Mouse (Mus musculus) myocyte (in vitro differentiated cells): ENCODE data around the gene Prrc2c. TPM values are rescaled to one million over a fixed set of nuclear protein-coding genes. Genes with fewer than 3 reads are reported as not detected.

Experiments used
- H3K27me3 ChIP-seq: one replicate; pipeline ENCODE4 v1.6.1; 2011; ENCODE audit not compliant: control insufficient read depth, insufficient read depth, insufficient read length
- H3K36me3 ChIP-seq: one replicate; pipeline ENCODE4 v1.6.1; 2011; ENCODE audit not compliant: control insufficient read depth, insufficient read depth
- H3K4me2 ChIP-seq: one replicate; pipeline ENCODE4 v1.6.1; 2011; ENCODE audit warnings: low read depth, control low read depth
- H3K4me3 ChIP-seq: one replicate; pipeline ENCODE4 v1.5.1; 2011; ENCODE audit warnings: mild to moderate bottlenecking, control low read depth, moderate library complexity
- H3K79me2 ChIP-seq: one replicate; pipeline ENCODE4 v1.6.1; 2011; ENCODE audit not compliant: control insufficient read depth, insufficient read depth
- H3ac ChIP-seq: one replicate; pipeline ENCODE4 v1.6.1; 2011; ENCODE audit not compliant: control insufficient read depth, insufficient read length
- CEBPB ChIP-seq: IDR thresholded peaks from 2 replicates; pipeline ENCODE4 v1.6.1; 2011; ENCODE audit warnings: mild to moderate bottlenecking, moderate library complexity; ENCODE audit not compliant: poor library complexity, insufficient read depth, severe bottlenecking
- E2F4 ChIP-seq: IDR thresholded peaks from one replicate; pipeline ENCODE4 v1.6.1; 2011; ENCODE audit warnings: mild to moderate bottlenecking, control low read depth, moderate library complexity; ENCODE audit not compliant: insufficient read depth
- MAX ChIP-seq: IDR thresholded peaks from one replicate; pipeline ENCODE4 v1.6.1; 2011; ENCODE audit warnings: low read depth, mild to moderate bottlenecking, control low read depth
- MYOD1 ChIP-seq, 3 experiments: IDR thresholded peaks; one replicate each; pipeline ENCODE4 v1.6.1; 2011; ENCODE audit warnings: control low read depth in 2 of 3, low read depth in 2 of 3, mild to moderate bottlenecking in 2 of 3, moderate library complexity in 1 of 3; ENCODE audit not compliant: insufficient read length in 2 of 3, control insufficient read depth in 1 of 3
- MYOG ChIP-seq, 3 experiments: IDR thresholded peaks; one replicate each; pipeline ENCODE4 v1.6.1; 2011; ENCODE audit warnings: control low read depth in 2 of 3, low read depth in 2 of 3, mild to moderate bottlenecking in 2 of 3; ENCODE audit not compliant: insufficient read length in 2 of 3, control insufficient read depth in 1 of 3, insufficient read depth in 1 of 3
- POLR2A ChIP-seq: IDR thresholded peaks from one replicate; pipeline ENCODE4 v1.6.1; 2011; ENCODE audit warnings: low read depth, mild to moderate bottlenecking, control low read depth, moderate library complexity; ENCODE audit not compliant: insufficient read length
- POLR2AphosphoS2 ChIP-seq: IDR thresholded peaks from one replicate; pipeline ENCODE4 v1.6.1; 2011; ENCODE audit warnings: low read depth, control low read depth; ENCODE audit not compliant: insufficient read length
- REST ChIP-seq: IDR thresholded peaks from one replicate; pipeline ENCODE4 v1.6.1; 2011; ENCODE audit warnings: mild to moderate bottlenecking, control low read depth, moderate library complexity; ENCODE audit not compliant: insufficient read depth, insufficient read length
- SRF ChIP-seq: IDR thresholded peaks from one replicate; pipeline ENCODE4 v1.6.1; 2011; ENCODE audit warnings: low read depth; ENCODE audit not compliant: control insufficient read depth, insufficient read length
- TCF12 ChIP-seq: IDR thresholded peaks from one replicate; pipeline ENCODE4 v1.6.1; 2011; ENCODE audit warnings: mild to moderate bottlenecking, control low read depth; ENCODE audit not compliant: poor library complexity, insufficient read depth, severe bottlenecking
- TCF3 ChIP-seq: IDR thresholded peaks from one replicate; pipeline ENCODE4 v1.6.1; 2011; ENCODE audit warnings: low read depth, control low read depth; ENCODE audit not compliant: insufficient read length
- USF1 ChIP-seq: IDR thresholded peaks from one replicate; pipeline ENCODE4 v1.6.1; 2011; ENCODE audit warnings: low read depth, mild to moderate bottlenecking, control low read depth, moderate library complexity
- polyA plus RNA-seq: library from polyadenylated mRNA; unstranded; fragments of >200 nt; fragmentation: generic; extraction: Trizol; gene quantifications from one replicate; pipeline ENCODE4 v1.2.1, GENCODE M21; 2012; ENCODE audit warnings: missing spikeins

Prrc2c gene
- polyA plus RNA-seq, 1 experiment, result 24.1 TPM

GRCm38 (mm10) chr1:162625229-162625628 is 115.1 kb downstream of the Prrc2c start:
- H3K4me2 ChIP-seq, result peak overlapping the region; percentile 25
- H3K27me3 ChIP-seq, result no peaks in the 10 kb centered on the region
- TF ChIP-seq REST (no peak), TCF3 (no peak), TCF12 (no peak)
- no peaks in the 10 kb centered on the region for H3K36me3 ChIP-seq
- H3K79me2 ChIP-seq, result no peaks in the 10 kb centered on the region
- H3K4me3 ChIP-seq, result no peak overlapping the region
- no peak overlapping the region for H3ac ChIP-seq

DNA sequence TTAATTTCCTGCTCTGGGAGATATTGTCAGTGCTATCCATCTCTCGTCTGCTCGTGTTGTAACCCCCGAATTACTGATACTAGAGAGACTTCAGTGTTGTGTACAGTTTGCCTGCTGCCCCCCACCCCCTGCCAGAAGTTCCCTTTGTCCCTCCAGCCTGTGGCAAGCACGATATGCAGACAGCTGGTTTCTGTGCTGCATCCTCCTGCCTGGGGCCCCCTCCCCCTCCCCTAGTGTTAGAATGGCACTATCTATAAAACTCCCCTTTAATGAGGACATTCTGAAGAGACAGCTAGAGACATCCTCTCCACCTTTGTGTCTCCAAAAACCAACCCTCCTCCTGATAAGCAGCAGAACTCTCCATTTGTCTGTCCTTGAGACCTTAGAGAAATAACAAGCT is 116.5 kb downstream of the Prrc2c start:
- no peak for TF ChIP-seq POLR2A
- TF ChIP-seq MAX, result no peak
- TF ChIP-seq REST, result no peak
- TF ChIP-seq MYOD1 (IDR thresholded peaks at IDR 0.05; ENCODE audit: control insufficient read depth in 1 of 3, insufficient read length in 2 of 3, low read depth in 2 of 3), result no peak
- no peak for TF ChIP-seq CEBPB
- no peak for TF ChIP-seq E2F4
- TF ChIP-seq USF1, result no peak
- TF ChIP-seq TCF12, result no peak
- TF ChIP-seq TCF3, result no peak
- no peak for TF ChIP-seq MYOG (IDR thresholded peaks at IDR 0.05; ENCODE audit: control insufficient read depth in 1 of 3, insufficient read depth in 1 of 3, insufficient read length in 2 of 3, low read depth in 2 of 3)
- no peak for TF ChIP-seq POLR2AphosphoS2
- no peak for TF ChIP-seq SRF
- Histone ChIP-seq H3K79me2 (no peaks in the 10 kb centered on the region), H3ac (no peak overlapping the region), H3K36me3 (no peaks in the 10 kb centered on the region), H3K27me3 (no peaks in the 10 kb centered on the region), H3K4me2 (no peak overlapping the region), H3K4me3 (no peak overlapping the region)

Other genes with a start within 250 kb of the Prrc2c start
- gene Mettl13, start 192.0 kb downstream of the Prrc2c start, polyA plus RNA-seq, result 12.3 TPM
- gene Vamp4, start 170.0 kb downstream of the Prrc2c start, polyA plus RNA-seq, result 14.6 TPM
- gene Myoc, start 101.4 kb downstream of the Prrc2c start, polyA plus RNA-seq, result not detected
- gene Myocos, start 82.3 kb downstream of the Prrc2c start, polyA plus RNA-seq, result not detected
- not detected for gene Fmo4, start 73.4 kb upstream of the Prrc2c start, polyA plus RNA-seq
- gene Fmo1, start 126.1 kb upstream of the Prrc2c start, polyA plus RNA-seq, result 5.0 TPM
- not detected for gene Fmo2, start 158.2 kb upstream of the Prrc2c start, polyA plus RNA-seq
- gene Fmo6, start 197.0 kb upstream of the Prrc2c start, polyA plus RNA-seq, result not detected
- not detected for gene Fmo3, start 244.0 kb upstream of the Prrc2c start, polyA plus RNA-seq